Mouse (Mus musculus) heart, embryonic 12.5 days (tissue): Measurements from ENCODE around the gene Tnrc18. TPM values are rescaled to one million over a fixed set of nuclear protein-coding genes. Genes with fewer than 3 reads are reported as not detected.
A peak's percentile ranks its signal among the peaks of the same experiment; 100 is the strongest.

Experiments used
- ATAC-seq: fragments of 200-750 bp; cut with Nextera tagmentation; 2 replicates; pipeline ENCODE4 v1.8.0; 2017; ENCODE audit warnings: moderate TSS enrichment, moderate library complexity; ENCODE audit not compliant: insufficient number of reproducible peaks, low FRiP score
- H3K27ac ChIP-seq: fragments of 300-500 bp; sonication (generic); 2 replicates; pipeline ENCODE4 v1.5.1; 2016; ENCODE audit warnings: mild to moderate bottlenecking, moderate library complexity; ENCODE audit not compliant: poor library complexity, severe bottlenecking
- H3K27me3 ChIP-seq: fragments of 300-500 bp; sonication (generic); replicated peaks from 2 replicates; pipeline ENCODE4 v1.6.1; 2016; ENCODE audit warnings: mild to moderate bottlenecking, moderate library complexity
- H3K36me3 ChIP-seq: fragments of 300-500 bp; sonication (generic); 2 replicates; pipeline ENCODE4 v1.6.1; 2016; ENCODE audit warnings: mild to moderate bottlenecking, moderate library complexity
- H3K4me1 ChIP-seq: fragments of 300-500 bp; sonication (generic); replicated peaks from 2 replicates; pipeline ENCODE4 v1.6.1; 2016; ENCODE audit warnings: mild to moderate bottlenecking
- H3K4me2 ChIP-seq: fragments of 300-500 bp; sonication (generic); 2 replicates; pipeline ENCODE4 v1.6.1; 2016; ENCODE audit warnings: mild to moderate bottlenecking, moderate library complexity
- H3K4me3 ChIP-seq: fragments of 300-500 bp; sonication (generic); 2 replicates; pipeline ENCODE4 v1.5.1; 2016; ENCODE audit warnings: mild to moderate bottlenecking
- H3K9ac ChIP-seq: fragments of 300-500 bp; sonication (generic); 2 replicates; pipeline ENCODE4 v1.6.1; 2016; ENCODE audit warnings: mild to moderate bottlenecking, moderate library complexity
- H3K9me3 ChIP-seq: fragments of 300-500 bp; sonication (generic); replicated peaks from 2 replicates; pipeline ENCODE4 v1.6.1; 2016; ENCODE audit warnings: mild to moderate bottlenecking, moderate library complexity
- WGBS: fragments of 180-500 bp; shearing (Covaris S2); methylation state at CpG from one replicate; pipeline ENCODE4 v1.1.7; 2016; 5-methylcytosine and 5-hydroxymethylcytosine counted together
- polyA plus RNA-seq: library from polyadenylated mRNA; unstranded; fragments of >200 nt; fragmentation: Nextera tagmentation; extraction: Ambion mirVana; gene quantifications from 2 replicates; pipeline ENCODE4 v1.2.1, GENCODE M21; 2016

The Tnrc18 gene
- polyA plus RNA-seq, 1 experiment from 2014 or later: 31.7 TPM

DNA sequence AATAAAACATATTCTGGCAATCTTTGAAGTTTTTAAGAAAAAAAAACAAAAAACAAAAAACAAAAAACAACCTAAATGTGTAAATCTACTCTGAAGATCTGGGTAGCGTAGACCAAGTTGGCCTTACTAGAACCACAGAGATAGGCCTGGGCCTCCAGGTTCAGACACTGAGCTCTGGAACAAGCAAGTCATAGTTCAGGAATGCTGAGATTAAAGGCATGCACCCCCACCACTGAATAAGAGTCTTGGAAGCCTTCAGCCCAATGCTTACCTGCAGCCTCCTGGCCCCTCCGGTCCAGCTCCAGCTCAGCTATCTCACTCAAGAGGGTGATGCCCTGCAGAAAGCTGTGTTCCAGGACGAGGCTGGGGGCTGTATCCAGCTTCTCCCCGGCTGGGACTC is 46.4 kb downstream of the Tnrc18 start:
- peak overlapping the region; percentile 70 for H3K27ac ChIP-seq
- no peaks in the 10 kb centered on the region for H3K27me3 ChIP-seq
- H3K9ac ChIP-seq: peak overlapping the region; percentile 42; the same call in 1 of the 2 replicates
- no peaks in the 10 kb centered on the region for H3K9me3 ChIP-seq
- H3K4me3 ChIP-seq: no peak overlapping the region
- H3K36me3 ChIP-seq: peaks cover 78% of the 10 kb centered on the region
- H3K4me2 ChIP-seq: no peak overlapping the region
- peaks cover 46% of the 10 kb centered on the region for H3K4me1 ChIP-seq
- ATAC-seq: 0 out of 2 replicates have a peak, but pooled peaks have one; percentile 10
- WGBS: 46% methylated on average over 4 of the region's 4 CpGs

DNA sequence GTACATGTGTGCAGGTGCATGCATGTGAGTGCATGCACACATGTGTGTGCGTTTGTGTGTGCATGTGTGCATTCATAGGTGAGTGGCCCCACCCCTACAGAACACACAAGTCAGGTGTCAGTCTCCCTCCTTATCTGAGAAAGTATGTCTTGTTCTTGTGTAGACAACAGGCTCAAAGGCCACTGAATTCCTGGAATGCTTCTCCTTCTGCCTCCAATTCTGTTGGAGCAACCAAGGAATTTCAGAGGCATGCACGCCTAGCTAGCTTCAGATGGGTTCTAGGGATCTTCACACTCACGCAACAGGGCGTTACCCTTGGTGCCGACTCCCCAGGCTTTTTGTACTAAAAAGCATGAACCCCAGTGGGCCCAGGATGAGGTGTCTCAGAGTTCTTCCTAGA is 47.8 kb downstream of the Tnrc18 start:
- 47% methylated on average over 5 of the region's 5 CpGs for WGBS
- no peak overlapping the region for H3K4me3 ChIP-seq
- no peaks in the 10 kb centered on the region for H3K27me3 ChIP-seq
- peaks cover 78% of the 10 kb centered on the region for H3K36me3 ChIP-seq
- peaks cover 46% of the 10 kb centered on the region for H3K4me1 ChIP-seq
- no peak for ATAC-seq
- no peak overlapping the region for H3K9ac ChIP-seq
- no peaks in the 10 kb centered on the region for H3K9me3 ChIP-seq
- peak overlapping the region; percentile 69 for H3K27ac ChIP-seq
- no peak overlapping the region for H3K4me2 ChIP-seq

DNA sequence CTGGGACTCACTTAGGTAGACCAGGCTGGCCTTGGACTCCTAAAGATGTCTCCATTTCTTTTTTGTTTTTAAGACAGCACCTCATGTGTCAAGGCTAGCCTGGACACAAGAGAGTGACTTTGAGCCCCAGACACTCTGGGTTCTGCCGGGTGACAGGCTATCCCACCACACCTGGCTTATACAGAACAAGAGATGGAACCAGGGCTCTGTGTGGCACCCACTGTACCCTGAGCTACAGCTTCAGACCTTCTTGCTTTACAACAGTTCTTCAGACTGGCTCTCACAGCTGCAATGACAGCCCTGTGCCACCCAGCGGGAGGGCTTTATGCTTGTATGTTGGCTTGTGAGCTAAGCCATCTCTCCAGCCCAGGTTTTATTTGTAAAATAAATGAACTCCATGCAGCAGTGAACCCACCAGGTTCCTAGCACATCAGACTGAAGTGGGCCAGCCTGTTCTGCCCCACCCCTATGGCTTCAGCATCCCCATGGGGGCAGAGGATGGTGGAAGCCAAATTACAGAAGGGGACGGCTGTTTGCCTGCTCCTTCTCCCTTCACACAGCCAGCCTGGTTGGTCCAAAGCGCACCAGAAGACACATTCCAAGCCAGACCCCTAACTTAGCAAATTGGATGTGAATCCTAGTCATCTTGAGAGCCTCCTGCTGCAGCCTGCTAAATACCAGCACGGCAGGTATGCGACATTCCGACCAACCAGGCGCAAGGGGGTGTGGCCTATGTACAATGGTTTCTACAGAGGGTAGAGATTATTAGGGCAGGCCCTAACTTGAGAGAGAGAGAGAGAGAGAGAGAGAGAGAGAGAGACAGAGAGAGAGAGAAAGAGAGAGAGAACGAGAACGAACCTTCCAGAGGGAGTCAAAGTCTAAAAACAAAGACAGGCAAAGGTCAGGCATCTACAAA is 48.9 kb downstream of the Tnrc18 start:
- no peak overlapping the region for H3K4me3 ChIP-seq
- peak overlapping the region; percentile 63 for H3K27ac ChIP-seq
- H3K9me3 ChIP-seq: no peaks in the 10 kb centered on the region
- ATAC-seq: no peak
- H3K4me1 ChIP-seq: peaks cover 46% of the 10 kb centered on the region
- WGBS: 41% methylated on average over 10 of the region's 10 CpGs
- no peak overlapping the region for H3K4me2 ChIP-seq
- H3K27me3 ChIP-seq: no peaks in the 10 kb centered on the region
- H3K9ac ChIP-seq: 0 out of 2 replicates have a peak overlapping the region, but pooled peaks have one; percentile 16
- peaks cover 78% of the 10 kb centered on the region for H3K36me3 ChIP-seq

- peaks cover 46% of the 10 kb centered on the region for H3K4me1 ChIP-seq
- H3K27ac ChIP-seq: no peak overlapping the region
- H3K27me3 ChIP-seq: no peaks in the 10 kb centered on the region
- WGBS: 23% methylated on average over 7 of the region's 7 CpGs
- H3K4me3 ChIP-seq: no peak overlapping the region
- H3K9me3 ChIP-seq: no peaks in the 10 kb centered on the region
- no peak overlapping the region for H3K4me2 ChIP-seq
- ATAC-seq: no peak
- peaks cover 78% of the 10 kb centered on the region for H3K36me3 ChIP-seq
- H3K9ac ChIP-seq: no peak overlapping the region
Measured at GRCm38 (mm10) chr5:142767937-142768336, 49.5 kb downstream of the Tnrc18 start.

- H3K4me3 ChIP-seq: no peak overlapping the region
- no peaks in the 10 kb centered on the region for H3K9me3 ChIP-seq
- H3K4me1 ChIP-seq: peaks cover 39% of the 10 kb centered on the region
- H3K9ac ChIP-seq: no peak overlapping the region
- H3K4me2 ChIP-seq: no peak overlapping the region
- peaks cover 79% of the 10 kb centered on the region for H3K36me3 ChIP-seq
- no peaks in the 10 kb centered on the region for H3K27me3 ChIP-seq
- 84% methylated on average over 3 of the region's 3 CpGs for WGBS
- no peak for ATAC-seq
- H3K27ac ChIP-seq: no peak overlapping the region
Measured at GRCm38 (mm10) chr5:142766708-142767107, 50.8 kb downstream of the Tnrc18 start.

DNA sequence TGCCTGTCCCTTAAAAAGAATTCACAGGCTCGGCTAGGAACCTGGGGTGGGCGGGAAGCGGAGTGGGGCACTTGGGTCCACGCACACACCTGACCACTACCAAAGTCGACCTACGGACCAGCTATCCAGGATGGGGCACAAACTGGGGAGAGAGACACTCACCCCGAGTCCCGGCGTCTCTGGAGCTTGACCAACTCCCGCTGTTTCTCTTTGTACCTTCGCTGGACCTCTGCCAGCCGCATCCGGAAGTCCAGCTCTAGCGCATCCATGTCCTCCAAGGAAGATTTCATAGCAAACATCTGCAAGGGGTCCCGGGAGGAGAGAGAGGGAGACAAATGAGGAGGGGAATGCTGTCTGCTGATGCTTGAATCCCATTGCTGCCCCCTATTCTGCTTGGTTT is 52.6 kb downstream of the Tnrc18 start:
- 85% methylated on average over 15 of the region's 15 CpGs for WGBS
- no peak for ATAC-seq

GRCm38 (mm10) chr5:142764306-142764705 is 53.2 kb downstream of the Tnrc18 start:
- H3K4me2 ChIP-seq: no peak overlapping the region
- no peaks in the 10 kb centered on the region for H3K9me3 ChIP-seq
- H3K36me3 ChIP-seq: peaks cover 83% of the 10 kb centered on the region
- H3K4me1 ChIP-seq: peaks cover 15% of the 10 kb centered on the region
- ATAC-seq: no peak
- H3K27ac ChIP-seq: no peak overlapping the region; the same call in 1 of the 2 replicates
- no peak overlapping the region for H3K4me3 ChIP-seq
- no peak overlapping the region for H3K9ac ChIP-seq
- 56% methylated on average over 11 of the region's 11 CpGs for WGBS
- no peaks in the 10 kb centered on the region for H3K27me3 ChIP-seq

More for the DNA sequence above, 52.6 kb downstream of the Tnrc18 start:
- Histone ChIP-seq H3K9me3 (no peaks in the 10 kb centered on the region), H3K27me3 (no peaks in the 10 kb centered on the region), H3K4me2 (no peak overlapping the region), H3K9ac (no peak overlapping the region), H3K36me3 (peaks cover 83% of the 10 kb centered on the region), H3K4me1 (peaks cover 21% of the 10 kb centered on the region), H3K27ac (no peak overlapping the region), H3K4me3 (no peak overlapping the region)

DNA sequence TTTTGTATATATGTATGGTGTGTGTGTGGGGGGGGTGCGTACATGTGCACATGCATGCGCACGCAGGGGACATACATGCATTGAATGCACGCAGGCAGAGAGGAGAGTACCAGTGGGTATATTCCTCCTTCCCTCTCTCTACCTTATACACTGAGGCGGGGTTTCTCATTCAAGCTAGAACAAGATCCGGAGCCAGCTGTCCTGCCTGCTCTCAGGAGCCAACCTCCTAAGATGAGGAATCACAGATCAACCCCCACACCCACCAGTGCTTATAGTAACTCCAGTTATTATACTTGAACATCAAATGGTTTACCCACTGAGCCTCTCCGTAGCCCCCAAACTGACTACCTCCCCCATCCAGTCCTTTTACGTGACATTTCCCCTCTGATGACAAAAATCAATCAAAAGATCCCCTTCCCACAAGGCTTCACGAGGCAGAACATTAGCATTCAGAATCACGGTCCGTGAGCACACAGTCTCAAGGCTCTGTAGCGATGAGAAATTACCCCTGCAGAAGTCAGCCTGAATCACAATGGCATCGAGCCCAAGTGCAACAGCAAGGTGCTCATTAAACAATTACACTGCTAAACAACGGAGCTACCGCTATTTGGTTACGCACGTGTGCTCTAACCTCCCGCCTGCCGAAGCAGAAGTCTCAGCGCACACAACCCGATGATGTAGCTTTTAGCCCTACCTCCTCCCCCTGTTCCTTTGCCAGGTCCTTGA is 55.2 kb downstream of the Tnrc18 start:
- Histone ChIP-seq H3K4me2 (no peak overlapping the region), H3K27ac (no peak overlapping the region), H3K4me1 (0 out of 2 replicates have a peak, but pooled peaks cover 3% of the 10 kb centered on the region), H3K9ac (no peak overlapping the region), H3K4me3 (no peak overlapping the region), H3K27me3 (no peaks in the 10 kb centered on the region), H3K9me3 (no peaks in the 10 kb centered on the region), H3K36me3 (peaks cover 98% of the 10 kb centered on the region)
- WGBS: 94% methylated on average over 21 of the region's 21 CpGs
- no peak for ATAC-seq

DNA sequence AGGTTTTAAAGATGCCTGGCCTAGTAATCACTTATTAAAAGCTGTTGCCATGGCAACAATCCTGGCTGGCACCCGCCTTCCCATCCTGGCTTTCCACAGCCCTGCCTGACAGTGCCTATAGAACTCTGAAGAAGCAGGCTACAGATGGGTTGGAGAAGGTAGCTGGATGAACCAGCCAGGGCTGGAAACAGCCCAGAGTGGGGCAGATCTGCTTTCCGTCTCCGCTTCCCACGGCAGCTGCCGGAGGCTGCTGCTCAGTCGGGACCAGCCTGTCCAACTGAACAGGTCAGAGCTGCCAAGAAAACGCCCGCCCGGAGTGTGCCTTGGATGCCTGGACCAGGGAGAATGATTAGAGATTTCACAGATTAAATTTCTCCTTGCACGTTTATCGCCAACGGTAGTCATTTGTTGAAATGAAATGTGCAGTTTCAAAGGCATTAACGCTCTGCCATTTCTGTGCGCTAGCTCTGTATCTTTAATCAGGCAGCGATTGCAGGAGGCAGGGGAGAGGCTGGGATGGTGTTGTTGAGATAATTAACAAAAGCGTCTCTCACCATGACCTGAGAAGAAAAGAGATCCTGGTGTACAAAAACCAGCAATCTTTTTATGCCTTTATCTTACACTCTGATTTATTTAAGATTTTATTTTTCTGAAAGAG is 56.0 kb downstream of the Tnrc18 start:
- peaks cover 99% of the 10 kb centered on the region for H3K36me3 ChIP-seq
- no peaks in the 10 kb centered on the region for H3K9me3 ChIP-seq
- no peaks in the 10 kb centered on the region for H3K27me3 ChIP-seq
- H3K4me2 ChIP-seq: no peak overlapping the region
- no peak overlapping the region for H3K9ac ChIP-seq
- H3K4me1 ChIP-seq: no peaks in the 10 kb centered on the region
- no peak for ATAC-seq
- H3K27ac ChIP-seq: no peak overlapping the region
- H3K4me3 ChIP-seq: no peak overlapping the region
- 89% methylated on average over 16 of the region's 16 CpGs for WGBS

GRCm38 (mm10) chr5:142759786-142760185 is 57.7 kb downstream of the Tnrc18 start:
- 81% methylated on average over 8 of the region's 8 CpGs for WGBS
- Histone ChIP-seq H3K4me3 (no peak overlapping the region), H3K4me1 (no peaks in the 10 kb centered on the region), H3K36me3 (peaks cover 98% of the 10 kb centered on the region), H3K9ac (no peak overlapping the region), H3K9me3 (no peaks in the 10 kb centered on the region), H3K27ac (no peak overlapping the region), H3K27me3 (no peaks in the 10 kb centered on the region), H3K4me2 (no peak overlapping the region)
- ATAC-seq: no peak

DNA sequence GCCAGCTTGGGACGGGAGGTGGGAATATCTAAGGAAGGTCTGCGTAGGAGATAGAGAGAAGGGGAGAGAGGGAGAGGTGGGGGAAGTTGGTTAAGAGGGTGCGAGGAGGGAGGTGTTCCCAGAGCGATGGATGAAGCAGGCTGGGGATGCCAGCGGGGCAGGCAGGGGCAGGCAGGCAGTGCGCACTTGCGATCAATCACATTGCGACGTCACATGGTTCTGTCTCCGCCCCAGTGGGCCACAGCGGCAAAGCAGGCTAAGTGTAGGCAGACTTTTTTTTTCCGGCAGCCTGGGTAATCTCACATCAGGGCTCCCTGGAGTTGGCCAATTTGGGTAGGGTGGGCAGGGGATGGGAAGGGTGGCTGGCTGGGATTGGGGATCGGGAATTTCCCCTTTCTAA is 65.2 kb downstream of the Tnrc18 start:
- Histone ChIP-seq H3K4me3 (no peak overlapping the region), H3K4me2 (no peak overlapping the region), H3K36me3 (peaks cover 91% of the 10 kb centered on the region), H3K9ac (no peak overlapping the region), H3K27ac (no peak overlapping the region), H3K4me1 (peaks cover 6% of the 10 kb centered on the region), H3K27me3 (no peaks in the 10 kb centered on the region), H3K9me3 (no peaks in the 10 kb centered on the region)
- no peak for ATAC-seq
- WGBS: 53% methylated on average over 13 of the region's 13 CpGs
